Mouse (Mus musculus) c-Kit-positive CD71-positive TER-119-negative erythroid progenitor cells, embryonic 14.5 days (primary cell): ENCODE data around the gene Ctdspl.

Source experiments
- DNase-seq: peaks from one replicate; pipeline ENCODE4 v3.0.0-alpha.2; 2013; ENCODE audit warnings: low read depth

Ctdspl gene

DNA sequence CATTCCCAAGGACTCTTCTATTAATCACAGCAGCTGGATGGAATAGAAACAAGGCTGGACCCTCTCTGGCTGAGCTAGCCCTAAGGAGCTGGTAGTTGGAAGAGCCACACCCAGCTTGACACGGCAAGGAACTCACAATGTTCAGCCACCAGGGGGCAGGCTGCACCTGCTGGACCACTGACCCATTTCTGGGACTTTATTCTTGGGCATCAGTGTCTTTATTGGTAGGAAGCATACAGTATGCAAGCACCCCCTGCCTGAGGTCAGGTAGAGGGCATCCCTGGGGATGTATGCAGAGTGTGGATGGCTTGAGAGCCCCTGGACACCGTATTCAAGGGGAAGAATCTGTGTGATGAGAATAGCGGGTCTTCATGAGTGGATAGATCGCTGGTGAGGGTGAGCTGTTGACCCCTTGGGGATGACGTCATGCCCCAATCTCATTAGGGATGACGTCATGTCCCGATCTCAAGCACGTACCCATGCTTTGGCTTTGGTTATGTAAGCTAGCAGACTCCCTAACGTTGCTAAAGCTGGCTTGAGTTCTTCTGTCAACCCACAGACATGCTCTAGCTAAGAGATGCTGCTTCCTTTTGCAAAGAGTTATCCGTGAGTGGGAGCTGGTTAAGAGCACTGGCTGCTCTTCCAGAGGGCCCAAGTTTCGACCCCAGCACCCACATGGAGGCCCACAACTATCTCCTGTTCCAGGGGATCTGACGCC is 5.3 kb upstream of the Ctdspl start:
- no peak for DNase-seq

DNA sequence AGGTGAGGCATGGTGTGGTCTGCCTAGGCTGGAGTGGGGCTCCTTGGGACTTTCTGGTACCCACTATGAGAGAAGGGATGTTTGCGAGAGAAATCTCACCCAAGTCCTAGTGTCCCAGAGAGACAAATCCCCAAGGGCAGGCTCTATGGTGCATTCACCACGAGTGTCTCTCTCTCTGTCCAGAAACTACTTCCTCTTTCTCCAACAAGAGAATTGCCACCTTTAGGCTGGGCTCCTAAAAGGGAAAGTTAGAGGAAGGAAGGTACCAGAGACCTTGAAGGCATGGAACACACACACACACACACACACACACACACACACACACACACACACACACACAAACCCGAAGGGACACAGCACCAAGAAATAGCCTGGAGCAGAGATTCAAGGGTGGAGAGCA is 4.3 kb upstream of the Ctdspl start:
- no peak for DNase-seq

DNA sequence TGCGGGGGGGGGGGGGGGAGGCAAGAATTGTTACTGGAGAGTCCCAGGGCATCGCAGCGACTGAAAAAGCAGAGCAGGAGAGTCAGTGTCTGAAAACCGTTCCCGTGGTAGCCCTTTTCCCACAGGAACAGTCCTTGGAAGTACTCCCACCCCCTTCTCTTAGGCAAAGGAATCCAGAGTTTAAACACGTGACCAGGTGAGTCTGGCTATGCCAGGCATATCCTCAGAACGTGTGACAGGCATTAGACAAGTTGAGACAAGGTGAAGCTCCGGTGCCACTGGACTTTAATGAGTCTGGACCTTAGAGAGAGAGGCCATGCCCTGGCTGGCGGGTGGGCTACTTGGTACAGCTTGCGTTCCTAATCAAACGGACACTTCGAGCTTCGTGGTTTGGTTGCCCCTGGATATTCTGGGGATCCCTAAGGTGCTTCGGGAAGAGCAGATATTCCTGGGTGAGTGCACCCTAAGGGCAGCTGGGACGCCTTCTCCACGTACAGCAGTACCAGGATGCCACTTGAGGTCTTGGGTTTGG is 1.6 kb upstream of the Ctdspl start:
- no peak for DNase-seq

DNA sequence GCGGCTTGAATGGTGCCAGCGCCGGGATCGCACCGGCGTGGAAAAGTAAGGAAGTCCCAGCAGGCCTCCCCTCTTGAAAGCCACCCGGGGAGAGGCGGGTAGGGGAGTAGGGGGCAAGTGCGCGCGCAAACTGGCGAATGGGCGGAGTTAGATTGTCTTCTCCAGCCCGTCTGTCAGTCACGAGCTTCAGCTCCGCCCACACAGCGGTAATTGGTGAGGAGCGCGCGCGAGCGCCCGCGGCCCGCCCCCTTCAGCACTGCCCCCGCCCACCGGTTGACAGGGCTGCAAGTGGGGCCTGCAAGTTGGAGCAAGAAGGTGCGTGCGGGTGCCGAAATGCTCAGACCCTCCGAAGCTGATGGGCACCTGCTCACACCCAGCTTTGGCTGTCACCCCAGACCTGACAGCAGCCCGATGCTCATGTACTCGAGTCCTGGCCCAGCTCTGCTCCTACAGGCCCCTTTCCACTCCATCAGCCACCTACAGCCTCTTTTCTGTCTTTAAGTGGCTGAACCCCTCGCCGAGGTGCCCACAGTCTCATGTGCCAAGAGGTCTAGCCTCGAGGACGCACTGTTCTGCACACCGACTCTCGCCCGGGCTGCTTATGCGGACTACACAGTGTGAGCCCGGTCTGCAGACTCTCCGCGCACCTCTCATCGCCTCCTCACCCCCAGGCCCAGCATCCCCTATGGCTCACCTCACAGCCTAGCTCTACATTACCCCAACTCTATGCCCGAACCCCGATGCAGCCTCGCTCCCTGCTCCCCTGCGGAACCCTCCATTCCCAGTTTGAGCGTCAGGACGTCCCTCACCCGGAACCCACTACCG is 755 bp upstream of the Ctdspl start:
- DNase-seq: peak; percentile 92

DNA sequence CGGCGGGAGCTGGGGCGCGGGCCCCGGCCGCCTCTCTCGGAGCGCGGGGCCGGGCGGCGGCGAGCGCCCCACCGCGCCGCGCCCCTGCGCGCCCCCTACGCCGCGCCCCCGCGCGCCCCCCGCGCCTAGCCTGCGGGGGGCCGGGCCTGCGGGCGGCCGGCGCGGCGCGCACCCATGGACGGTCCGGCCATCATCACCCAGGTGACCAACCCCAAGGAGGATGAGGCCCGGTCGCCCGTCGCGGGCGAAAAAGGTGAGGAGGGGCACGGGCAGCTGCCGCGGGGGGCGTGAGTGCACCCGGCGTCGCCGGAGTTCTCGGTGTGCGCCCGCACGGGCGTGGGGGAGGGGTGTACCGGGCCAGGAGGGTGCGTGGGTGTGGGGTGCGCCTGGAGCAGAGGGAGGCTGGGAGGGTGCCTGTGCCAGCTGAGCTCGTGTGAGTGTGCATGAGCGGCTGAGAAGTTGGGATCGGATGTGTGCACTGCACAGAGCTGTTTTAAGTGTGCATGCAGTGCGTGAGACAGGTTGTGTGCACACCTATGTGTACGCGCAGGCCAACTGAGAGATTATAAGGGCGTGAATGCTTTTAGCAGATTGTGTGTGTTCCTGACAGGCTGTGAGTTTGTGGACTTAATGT is 552 bp downstream of the Ctdspl start:
- DNase-seq: no peak

- no peak for DNase-seq
Observed at GRCm38 (mm10) chr9:118927501-118927900, 1.2 kb downstream of the Ctdspl start.

- no peak for DNase-seq
Observed at GRCm38 (mm10) chr9:118928007-118928406, 1.8 kb downstream of the Ctdspl start.

DNA sequence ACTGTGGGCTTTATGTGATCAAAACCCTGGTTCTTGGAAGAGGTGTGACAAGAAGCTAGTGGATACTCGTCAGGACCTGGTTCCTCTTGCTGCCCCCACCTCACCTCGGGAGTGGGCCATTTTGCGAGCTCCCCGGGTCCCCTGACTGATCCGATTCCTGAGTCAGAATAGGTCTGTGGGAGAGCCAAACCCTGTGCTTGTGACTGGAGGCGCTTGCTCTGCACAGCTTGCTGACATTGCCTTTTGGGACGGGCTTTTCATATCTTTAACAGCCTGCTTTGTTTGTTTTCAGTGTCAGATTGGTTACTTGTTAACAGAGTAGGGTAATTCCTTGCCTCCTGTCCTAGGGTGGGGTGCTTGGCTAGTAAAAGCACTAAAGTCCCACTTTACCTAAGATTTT is 2.4 kb downstream of the Ctdspl start:
- DNase-seq: no peak

DNA sequence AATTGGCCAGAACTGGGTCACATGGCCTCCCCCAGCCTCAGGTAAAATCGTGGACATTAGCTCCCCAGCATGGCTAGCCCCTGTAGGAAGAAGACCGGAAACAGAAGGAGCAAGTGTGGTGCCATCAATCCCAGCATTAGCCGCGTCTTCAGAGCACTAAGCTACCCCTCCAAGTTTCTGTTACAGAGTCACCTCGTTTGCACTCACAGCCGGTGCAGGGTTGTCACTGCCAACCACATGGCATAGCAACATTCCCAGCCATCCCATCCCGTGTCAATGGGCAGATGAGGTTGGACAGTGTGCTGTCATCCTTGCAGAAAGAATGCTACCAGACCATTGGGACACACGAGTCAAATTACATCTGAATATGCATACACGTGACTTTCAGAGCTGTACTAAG is 4.4 kb downstream of the Ctdspl start:
- no peak for DNase-seq

DNA sequence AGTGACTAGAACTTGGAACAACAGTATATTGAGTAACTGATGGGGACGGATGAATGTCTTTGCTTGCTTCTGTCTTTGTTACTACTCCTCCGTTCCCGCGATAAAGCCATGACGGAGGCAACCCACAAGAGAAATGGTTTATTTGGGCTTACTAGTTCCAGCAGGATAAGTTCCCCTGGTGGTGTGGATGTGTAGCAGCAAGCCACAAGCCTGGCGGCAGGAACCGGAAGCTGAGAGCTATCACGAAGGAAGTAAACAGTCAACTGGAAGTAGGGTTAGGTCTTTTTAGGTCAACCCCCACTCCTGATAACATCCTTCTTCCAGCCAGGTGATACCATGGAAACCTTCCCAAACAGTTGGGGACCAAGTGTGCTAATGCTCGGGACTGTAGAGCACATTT is 7.5 kb downstream of the Ctdspl start:
- no peak for DNase-seq

GRCm38 (mm10) chr9:118934319-118934718 is 8.1 kb downstream of the Ctdspl start:
- no peak for DNase-seq

DNA sequence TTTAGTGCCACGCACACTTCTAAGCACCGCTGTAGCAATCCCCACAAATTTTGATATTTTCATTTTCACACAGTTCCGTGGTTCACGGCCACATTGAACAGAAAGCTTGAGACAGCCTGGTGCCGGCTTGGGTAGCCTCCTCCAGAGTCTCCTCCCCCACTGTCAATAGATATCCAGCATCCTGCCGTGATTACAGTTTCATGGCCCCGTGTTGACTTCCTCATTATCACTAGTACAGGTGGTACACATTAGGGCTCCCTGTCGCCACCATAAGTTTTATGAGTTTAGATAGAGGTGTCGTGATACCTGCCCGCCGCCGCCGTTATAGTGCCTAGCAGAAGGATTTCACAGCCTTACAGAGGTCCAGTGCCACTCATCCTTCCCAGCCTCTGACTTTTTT is 8.8 kb downstream of the Ctdspl start:
- no peak for DNase-seq

GRCm38 (mm10) chr9:118936071-118936470 is 9.8 kb downstream of the Ctdspl start:
- no peak for DNase-seq

- no peak for DNase-seq
Observed at GRCm38 (mm10) chr9:118937515-118937914, 11.3 kb downstream of the Ctdspl start.

- DNase-seq: no peak
Observed at GRCm38 (mm10) chr9:118939410-118939809, 13.2 kb downstream of the Ctdspl start.

GRCm38 (mm10) chr9:118939831-118940230 is 13.6 kb downstream of the Ctdspl start:
- DNase-seq: no peak

DNA sequence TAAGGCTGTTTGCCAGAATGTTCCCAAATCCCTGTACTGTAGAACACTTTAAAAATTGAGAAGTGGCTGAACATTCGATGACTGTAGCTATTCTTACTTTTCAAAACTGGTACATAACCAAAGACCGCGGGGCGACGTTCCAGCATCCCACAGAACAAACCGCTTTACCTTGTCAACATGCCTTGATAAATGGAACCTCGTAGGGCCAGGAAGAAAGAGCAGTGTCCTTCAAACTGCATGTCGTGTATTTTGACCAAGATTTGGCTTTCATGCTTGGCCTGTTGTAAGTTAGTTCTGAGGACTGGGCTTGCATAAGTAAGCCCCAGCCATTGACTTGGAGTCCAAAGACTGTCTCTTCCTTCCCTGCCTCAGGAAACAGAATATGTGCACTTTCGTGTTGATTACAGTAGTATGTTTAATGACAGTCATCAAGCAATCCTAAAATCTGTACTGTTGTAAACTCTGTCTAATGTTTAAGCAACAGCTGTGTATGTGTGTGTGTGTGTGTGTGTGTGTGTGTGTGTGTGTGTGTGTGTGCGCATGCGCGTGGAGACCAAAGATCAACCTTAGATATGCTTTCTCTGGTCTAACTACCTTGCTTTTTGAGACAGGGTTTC is 14.4 kb downstream of the Ctdspl start:
- DNase-seq: no peak

GRCm38 (mm10) chr9:118942030-118942429 is 15.8 kb downstream of the Ctdspl start:
- no peak for DNase-seq

DNA sequence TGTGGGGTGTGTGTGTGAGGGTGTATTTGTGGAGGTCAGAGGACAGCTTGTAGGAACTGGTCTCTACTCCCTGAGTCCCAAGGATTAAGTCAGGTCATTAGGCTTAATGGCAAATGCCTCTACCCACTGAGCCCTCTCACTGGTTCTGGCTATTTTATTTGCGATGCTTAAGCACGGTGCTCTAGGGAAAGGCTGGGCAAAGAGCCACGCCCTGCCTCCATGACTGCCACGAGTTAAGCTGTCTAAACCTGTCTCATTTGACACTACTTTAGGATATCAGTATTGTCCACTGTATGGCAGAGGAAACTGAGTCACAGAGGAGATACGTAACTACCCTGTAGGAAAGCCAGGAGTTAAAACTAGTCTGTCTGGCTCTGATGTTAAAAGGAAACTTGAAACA is 17.7 kb downstream of the Ctdspl start:
- DNase-seq: no peak

GRCm38 (mm10) chr9:118944388-118944787 is 18.1 kb downstream of the Ctdspl start:
- DNase-seq: no peak

- no peak for DNase-seq
Observed at GRCm38 (mm10) chr9:118948486-118948885, 22.2 kb downstream of the Ctdspl start.

DNA sequence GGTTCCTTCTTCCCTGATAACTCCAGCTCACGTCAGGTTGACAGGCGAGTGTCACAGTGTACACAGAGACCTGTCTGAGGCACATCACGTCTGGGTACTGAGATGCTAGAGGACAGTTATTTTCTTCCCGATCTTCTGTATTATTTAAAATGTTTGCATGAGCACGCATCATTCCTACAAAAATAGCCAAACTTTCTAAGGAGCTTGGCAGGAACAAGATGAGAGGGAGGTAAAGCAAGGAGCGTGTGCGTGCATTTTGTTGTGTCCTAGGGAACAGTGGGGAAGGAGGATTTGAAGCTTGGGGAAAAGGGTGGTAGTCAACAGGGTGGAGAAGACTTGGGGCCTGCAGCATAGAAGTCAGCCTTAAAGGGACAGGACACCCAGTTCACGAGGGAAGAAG is 22.9 kb downstream of the Ctdspl start:
- DNase-seq: no peak
